Mouse (Mus musculus) retina, adult 2 months (tissue): ENCODE data around the gene Gm11992.
A peak's percentile ranks its signal among the peaks of the same experiment; 100 is the strongest.

Source experiments
- DNase-seq: peaks from one replicate; pipeline ENCODE4 v3.0.0-alpha.2; 2012; ENCODE audit warnings: low read depth, low spot score

Gm11992 gene

DNA sequence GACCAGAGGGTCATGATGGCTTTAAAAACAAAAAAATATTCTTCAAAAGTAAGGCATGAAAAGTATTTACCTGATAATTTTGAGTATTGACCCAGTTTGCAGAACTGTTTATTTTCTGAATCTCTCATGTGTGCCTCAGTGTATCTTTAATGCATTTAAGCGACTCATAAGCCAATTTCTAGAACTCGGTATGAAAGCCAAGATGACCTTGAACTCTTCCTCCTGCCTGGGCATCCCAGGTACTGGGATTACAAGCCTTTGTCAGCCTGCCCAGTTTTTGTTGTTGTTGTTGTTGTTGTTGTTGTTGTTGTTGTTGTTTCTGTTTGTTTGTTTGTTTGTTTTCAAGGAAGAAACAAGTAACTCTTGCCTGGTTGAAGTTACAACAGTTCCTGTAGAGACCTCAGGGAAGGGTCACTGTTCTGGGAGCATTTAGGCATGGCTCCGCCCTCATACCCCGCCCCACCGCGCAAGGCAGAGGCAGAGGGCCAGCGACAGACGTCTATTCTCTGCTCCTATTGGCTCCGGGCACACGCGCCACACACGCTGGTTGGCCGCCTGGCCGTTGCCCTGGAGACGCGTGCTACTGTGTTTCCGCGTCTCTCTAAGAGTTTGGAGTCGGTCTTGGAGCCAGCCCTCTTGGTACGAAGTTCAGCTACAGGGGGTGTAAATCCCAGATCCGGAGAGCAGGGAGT is at the start of gene Gm11992:
Gene Gm11992, plus strand, starts transcription at position 584 of the 692 bp plus-strand sequence.
- DNase-seq: peak; percentile 41

DNA sequence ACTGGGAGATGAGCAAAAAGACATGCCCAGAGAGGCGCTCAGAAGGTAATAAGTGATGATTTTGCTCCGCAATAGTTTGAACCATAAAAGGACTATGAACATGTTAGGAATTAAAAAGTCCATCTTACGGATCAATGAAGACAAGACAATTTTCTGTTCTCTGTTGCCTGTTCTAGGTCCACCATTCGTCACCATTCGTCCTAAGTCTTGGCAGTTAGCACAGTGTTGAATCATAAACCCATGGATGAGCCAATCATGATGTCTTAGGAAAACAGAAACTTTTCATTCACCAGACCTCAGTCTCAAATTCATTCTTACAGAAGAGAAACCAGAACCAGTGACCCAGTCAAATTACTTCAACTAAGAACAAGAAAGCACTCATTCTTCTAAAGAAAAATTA is 39.6 kb upstream of the Gm11992 start:
- DNase-seq: no peak

DNA sequence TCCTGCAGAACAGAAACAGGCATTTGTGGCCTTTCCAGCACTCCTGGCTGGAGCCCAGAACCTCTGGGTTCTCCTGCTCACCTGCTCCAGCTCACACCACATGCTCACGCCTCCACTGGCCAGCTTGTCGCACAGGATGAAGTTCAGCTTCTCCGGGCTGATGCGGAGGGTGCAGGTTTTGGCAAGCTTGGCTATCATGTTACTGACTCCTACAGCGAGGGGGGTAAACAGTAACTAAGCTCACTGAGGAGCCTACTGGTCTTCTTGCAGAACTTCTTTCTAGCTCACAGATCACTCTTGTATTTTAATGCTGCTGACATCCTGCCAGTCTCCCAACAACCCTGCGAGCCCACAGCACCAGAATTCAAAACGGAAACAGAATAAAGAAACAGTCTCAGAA is 38.0 kb upstream of the Gm11992 start:
- DNase-seq: peak; percentile 8

DNA sequence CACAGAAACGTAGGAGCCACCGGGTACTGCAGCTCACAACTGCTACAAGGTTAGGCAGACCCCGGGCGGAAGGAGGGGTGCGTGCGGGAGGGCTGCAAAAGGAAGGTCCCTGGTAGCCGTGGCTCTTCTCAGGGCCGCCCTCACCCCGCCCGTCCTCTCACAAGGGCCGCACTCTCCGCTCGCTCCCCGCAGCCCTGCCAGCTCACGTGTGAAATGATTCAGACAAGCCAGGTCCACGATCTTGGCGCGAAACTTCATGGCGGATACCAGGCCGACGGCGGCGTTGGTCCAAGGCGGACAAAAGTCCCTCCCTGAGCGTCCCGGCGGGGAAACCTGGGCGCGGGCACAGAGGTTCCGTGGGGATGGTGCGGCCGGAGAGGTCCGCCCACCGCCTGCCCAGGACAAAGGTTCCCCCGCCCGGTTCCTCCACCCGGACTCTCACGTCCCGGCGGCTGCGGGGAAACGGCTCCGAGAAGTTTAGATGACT is 37.5 kb upstream of the Gm11992 start, which contains the start of gene Hus1:
Gene Hus1, minus strand, starts transcription at position 339 of the 487 bp plus-strand sequence.
- DNase-seq: peak; percentile 78

DNA sequence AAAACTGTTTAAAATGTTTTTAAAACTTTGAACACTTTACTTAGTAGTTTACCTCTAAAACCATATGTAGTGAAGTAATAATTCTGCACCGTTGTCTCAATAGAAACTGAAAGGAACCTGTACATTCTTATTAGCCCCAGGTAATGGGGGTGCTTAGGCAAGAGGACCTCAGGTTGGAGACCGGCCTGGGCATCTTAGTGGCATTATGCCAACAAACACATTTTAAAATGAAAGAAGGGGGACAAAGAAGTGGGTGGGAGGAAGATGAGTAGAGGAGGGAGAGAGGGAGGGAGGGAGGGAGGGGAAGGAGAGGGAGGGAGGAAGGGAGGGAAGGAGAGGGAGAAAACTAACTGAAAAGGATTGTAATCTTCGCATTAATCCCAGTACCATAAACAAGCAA is 37.0 kb upstream of the Gm11992 start:
- no peak for DNase-seq

DNA sequence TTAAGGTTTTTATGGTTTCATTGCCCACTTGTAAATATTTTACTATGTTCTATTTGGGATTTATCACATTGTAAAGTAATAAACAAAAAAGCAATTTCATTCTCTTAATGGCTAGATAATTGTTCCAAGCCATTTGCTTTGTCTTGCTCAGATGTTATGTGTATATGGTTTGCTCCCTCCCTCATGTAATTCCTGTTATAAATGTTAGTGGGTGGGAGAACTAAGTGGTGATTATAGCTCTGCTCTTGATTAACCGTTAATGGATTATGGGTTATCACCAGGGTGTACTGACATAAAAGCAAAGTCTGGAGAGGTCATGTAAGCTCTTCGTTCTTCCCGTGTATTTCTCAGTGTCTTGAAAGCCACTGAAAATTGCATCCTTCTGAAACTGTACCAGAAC is 33.7 kb upstream of the Gm11992 start:
- DNase-seq: no peak

DNA sequence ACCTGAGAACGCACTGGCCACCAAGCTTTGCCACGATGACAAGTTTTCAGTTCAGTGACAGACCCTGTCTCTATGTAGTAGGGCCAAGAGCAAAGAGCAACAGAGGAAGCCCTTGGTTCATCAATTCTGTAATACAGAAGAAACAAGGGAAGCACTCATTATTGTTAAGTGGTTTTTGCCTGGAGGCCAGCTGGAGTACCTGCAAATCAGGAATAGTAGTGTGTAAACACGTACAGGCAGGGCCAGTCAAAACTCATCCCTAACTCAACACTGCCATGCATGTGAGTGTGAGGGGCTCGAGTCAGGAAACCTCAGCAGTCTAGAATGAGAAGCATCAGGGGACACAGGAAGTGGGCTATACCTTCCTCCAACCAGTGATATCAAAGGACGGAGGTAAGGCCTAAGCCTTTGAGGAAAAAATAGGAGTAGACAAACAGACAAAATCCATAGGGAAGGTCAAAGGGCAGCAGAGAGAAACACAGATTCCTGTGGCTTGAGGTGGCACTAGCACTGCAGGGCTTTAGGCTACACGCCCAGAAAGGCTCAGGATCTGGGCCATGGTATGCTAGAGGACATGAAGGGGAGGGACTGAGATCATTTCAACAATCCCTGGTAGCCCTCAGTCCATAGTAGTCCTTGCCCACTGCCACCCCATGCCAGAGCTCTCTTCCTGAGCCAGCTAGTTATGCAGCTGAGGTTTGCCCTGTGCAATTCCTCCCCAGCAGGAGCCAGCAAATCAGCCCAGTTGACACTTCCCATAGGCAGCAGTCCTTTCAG is 29.7 kb upstream of the Gm11992 start:
- no peak for DNase-seq

DNA sequence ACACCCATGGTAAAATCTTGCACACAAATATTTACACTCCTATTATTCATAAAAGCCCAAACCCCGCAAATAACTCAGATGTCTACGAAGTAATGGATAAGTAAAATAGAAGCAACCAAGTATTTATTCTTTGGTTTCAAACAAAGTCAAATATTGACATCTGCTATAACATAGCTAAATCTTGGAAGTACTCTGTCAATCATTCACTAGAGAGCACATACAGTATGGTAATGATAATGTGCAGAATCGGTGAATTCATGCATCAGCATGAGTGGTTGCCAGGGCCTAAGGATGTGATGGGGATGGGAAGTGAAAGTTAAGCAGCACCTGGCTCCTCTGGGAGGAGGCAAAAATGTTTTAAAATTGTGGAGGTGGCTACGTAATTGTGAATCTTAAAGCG is 28.2 kb upstream of the Gm11992 start:
- no peak for DNase-seq

DNA sequence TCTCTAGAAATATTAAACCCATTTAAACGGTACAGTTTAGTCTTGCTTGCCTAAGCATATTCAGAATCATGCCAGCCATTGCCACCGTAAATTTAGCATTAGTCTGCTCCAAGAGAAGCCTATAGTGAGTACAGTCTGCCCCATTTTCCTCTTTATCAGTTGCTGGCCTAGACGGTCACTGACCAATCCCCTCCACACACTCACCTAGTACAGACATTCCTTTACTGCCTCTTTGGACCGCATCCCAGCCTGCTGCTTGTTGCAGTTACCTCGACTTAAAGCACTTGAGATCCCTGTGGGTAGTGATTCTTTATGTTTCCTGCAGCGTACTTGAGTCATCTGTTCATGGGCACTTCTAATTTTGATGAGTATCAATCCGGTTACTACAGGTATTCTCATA is 23.6 kb upstream of the Gm11992 start:
- DNase-seq: no peak

DNA sequence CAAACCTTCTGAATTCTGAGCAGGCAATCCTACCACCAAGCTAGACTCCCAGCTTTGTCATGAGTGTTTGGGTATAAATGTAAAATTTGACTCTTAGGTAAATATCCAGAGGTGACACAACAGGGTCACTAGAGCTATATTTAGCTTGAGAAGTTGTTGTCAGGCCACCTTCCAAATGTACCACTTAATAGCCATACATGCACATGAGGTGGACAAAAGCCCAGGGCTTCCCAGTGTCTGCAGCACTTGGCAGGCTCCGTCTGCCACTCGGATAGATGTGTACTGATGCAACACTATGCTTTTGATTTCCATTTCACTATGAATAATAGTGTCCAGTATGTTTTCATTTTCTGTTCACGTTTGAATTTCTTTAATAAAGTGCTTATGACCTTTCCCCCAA is 23.2 kb upstream of the Gm11992 start:
- DNase-seq: no peak

DNA sequence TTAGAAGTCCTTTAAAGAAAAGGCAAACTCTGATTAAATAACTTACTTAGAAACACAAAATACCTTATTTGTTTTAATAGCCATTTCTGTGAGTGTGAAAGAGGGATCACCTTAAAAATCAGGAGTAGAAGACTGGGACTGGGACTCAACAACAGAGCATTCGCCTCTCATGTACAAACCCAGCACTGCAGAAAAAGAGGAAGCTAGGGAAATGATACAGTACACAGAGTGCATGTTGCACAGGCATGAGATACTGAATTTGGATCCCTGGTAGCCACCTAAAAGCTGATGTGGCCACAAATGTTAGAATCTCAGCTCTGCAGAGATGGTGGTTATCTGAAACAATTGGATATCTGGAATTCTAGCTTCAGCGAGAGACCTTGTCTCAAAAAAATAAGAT is 16.9 kb upstream of the Gm11992 start:
- no peak for DNase-seq

DNA sequence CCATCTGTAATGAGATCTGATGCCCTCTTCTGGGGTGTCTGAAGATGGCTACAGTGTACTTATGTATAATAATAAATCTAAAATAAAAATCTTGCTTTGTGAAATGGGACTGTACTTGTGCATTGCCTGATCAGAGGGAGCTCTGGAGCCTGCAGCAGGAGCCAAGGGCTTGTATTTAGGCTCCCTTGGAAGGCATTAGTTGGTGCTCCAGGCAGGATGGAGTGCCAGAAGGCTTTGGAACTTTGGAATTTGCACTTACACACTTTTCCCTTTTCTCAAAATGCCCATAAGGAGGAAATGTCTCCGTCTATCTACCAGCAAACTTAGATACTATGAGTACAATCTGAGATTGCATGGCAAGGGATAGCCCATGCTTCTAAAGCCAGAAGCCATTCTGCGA is 1.8 kb upstream of the Gm11992 start:
- DNase-seq: no peak

DNA sequence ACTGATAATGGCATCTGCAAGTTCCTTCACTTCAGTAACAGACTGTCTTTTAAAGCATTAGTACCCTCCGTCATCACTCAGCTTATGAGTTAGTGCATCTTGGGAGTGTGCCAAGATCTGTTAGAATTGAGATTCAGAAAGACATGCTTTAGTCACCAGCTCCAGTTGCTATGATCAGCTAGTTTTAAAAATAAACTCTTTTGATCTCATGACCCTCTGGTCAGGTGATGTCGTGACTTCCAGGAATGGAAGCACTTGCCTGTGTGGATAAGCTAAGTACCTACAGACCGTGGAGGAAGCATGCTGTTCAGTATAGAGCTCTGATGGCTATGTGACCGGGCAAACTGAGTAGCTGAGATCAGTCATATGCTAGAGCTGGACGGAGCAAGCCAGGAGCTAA is 1.4 kb upstream of the Gm11992 start:
- DNase-seq: no peak

DNA sequence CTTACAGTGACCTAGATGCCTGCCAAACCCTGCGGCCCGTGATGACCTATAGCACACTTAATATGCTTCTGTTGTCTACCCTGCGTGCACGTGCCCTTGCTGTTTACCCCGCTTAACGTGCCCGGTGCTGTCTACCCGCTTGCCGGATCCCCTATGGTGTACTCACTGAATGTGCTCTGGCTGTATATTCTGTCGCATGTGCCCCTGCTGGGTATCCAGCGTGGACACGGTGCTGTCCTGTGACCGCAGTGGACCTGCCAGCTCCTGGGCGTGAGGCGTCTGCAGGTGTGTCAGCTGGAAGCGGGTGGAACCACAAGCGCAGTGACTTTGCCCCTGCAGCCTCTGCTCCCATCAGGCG is 288 bp downstream of the Gm11992 start, which contains the start of gene Sun3:
Gene Sun3, minus strand, starts transcription at position 289 of the 358 bp plus-strand sequence.
- DNase-seq: no peak

DNA sequence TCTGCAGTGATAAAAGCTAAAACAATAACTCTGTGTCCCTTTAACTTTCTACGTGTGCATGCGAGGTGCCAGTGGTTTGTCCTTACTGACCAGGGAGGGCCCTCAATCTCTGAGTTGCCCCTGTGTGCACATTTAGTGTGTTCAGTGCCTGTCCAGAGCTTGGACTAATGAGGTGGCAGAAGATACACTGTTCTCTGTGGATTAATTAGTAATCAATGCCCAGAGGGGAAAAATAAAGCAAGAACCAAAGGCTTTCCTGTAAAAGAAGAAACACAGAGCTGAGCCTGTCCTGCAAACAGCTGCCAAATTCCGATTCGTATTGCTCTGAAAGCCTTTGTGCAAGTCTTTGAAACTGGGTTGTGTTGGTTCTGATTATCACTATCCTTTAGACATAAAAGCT is 1.8 kb downstream of the Gm11992 start:
- DNase-seq: no peak

DNA sequence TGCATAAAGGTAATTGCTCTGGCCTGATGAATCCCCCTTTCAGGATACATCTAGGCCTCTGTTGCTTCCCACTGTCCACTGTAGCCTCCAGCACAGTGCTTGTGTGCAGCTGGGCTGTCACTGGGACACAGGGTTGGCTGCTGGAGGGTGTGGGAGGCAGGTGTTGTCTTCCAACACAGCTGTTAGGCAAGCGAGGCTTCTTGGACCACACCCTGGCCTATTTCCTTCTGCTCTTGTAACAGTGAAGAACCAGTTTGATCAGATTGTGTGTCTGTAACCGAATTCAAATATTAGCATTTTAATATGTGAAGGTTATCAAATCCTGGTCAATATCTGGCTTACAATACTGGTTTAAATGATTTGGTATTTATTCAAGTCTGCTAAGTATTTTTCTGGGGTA is 3.5 kb downstream of the Gm11992 start:
- no peak for DNase-seq

DNA sequence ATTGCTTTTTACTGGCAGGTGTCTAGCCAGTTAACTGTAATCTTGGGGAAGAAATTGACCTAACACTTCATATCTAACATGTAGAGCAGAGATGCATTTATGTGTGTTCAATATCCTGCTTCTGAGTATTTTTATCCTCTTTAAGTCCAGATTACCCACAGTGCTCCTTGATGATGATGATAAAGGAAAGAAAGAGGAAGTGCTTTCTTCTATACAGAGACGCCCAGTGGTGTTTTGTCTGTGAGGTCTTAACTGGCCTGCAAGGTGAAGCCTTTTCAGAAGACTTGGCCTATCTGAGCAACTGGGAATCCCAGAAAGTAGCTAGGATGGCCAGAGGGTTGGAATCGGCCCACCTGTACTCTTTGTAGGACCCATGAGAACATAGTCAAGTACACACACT is 8.5 kb downstream of the Gm11992 start:
- DNase-seq: no peak

DNA sequence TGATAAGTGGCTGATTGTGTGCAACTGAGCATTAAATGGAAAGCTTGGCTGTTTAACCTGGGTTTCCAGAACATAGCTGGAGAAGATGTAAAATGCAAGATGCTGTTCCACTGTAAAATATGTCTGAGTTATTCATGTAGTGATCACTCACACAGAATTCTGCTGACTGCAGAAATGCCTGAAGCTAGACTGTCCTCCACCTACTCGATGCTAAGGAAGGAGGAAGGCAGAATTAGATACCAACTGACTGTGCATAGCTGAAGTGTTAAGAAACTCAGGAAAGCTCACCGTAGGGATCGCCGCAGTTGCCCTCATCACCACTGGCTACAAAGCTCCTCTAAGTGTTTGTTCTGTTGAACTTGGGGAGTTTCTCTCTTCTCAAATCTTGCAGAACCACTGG is 9.3 kb downstream of the Gm11992 start:
- DNase-seq: no peak

DNA sequence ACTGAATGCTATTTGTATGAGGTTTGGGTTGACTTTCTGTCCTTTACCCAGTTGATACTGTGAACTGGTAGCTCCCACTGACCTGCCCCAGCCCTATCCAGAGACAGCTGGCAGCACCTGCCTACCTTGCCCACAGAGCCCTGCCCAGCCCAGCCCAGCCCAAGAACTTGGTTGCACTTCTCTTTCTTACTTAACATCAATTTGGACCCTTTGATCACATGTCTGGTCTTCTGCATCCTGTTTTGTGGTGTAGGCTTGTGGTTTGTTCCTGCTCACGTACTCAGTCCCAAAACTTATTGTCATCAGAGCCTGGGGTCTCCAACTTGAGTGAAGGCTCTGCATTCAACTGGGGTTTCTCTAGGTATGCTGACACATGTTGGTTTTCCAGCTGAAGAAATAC is 11.6 kb downstream of the Gm11992 start:
- DNase-seq: no peak

DNA sequence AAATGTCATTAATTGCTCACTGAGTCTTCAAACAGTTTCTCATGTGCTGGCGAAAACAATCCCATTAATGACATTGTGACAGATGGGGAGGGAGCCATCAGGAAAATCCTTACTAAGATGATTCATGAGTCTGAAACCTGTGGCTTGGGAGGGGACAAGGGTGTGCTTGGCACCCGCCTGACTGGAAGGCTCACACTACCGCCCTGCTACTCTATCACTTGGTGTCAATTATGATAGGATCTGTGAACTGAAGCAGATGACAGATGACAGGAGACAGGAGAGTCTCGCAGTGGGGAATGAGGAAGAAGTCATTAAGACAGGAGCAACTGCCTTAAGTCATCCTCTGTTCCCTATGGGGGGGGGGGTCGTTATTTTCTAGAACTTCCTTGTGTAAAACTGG is 12.1 kb downstream of the Gm11992 start:
- no peak for DNase-seq

DNA sequence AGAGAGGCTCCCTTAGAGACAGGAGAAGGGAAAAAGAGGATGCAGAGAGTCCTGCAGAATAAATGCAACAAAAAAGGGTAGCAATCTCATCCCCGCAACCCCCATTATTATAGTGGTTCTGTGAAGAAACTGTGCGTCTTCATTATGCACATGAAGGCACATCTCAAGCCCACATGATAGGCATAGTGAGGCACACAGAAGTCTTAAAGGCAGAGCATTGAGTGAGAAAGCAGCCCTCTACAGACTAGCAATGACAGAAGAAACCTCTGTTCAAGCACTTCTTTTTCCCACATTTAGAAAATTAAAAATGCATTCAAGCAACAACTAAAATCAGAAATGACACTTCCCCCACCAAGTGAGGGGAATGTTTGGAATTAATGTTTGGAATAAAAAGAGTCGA is 28.1 kb downstream of the Gm11992 start:
- no peak for DNase-seq

DNA sequence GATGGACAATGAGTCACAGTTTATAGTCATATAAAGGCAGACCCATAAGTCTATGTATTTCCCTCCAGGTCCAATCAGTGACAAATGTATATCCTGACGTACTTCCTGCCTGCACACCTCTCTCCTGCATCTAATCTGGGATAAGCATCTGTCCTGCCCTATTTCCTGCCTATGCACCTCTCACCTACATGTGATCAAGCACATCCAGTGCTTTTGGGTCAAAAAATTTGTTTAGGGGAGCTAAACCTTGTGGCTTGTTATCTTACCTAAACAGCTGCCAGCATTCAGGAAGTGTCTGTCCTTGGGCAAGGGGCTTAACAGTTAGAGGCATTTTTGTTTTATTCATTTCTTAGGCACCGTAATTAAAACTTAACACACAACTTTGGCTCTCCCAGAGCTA is 64.8 kb downstream of the Gm11992 start:
- no peak for DNase-seq
